Mouse (Mus musculus) lung, postnatal 0 days (tissue): ENCODE measurements around the gene Cfap45. TPM values are rescaled to one million over a fixed set of nuclear protein-coding genes. Genes with fewer than 3 reads are reported as not detected.

Source experiments
- ATAC-seq: fragments of 200-750 bp; cut with Nextera tagmentation; 2 replicates; pipeline ENCODE4 v1.8.0; 2017; ENCODE audit warnings: moderate library complexity
- DNase-seq: peaks from one replicate; pipeline ENCODE4 v3.0.0-alpha.2; 2016; ENCODE audit warnings: low spot score
- H3K27ac ChIP-seq: fragments of 300-500 bp; sonication (generic); 2 replicates; pipeline ENCODE4 v1.5.1; 2014; ENCODE audit warnings: antibody characterized with exemption, mild to moderate bottlenecking, low read length, mixed read lengths
- H3K27me3 ChIP-seq: fragments of 300-500 bp; sonication (generic); replicated peaks from 2 replicates; pipeline ENCODE4 v1.6.1; 2014; ENCODE audit warnings: low read length, mixed read lengths; ENCODE audit not compliant: insufficient read depth
- H3K36me3 ChIP-seq: fragments of 300-500 bp; sonication (generic); 2 replicates; pipeline ENCODE4 v1.6.1; 2014; ENCODE audit warnings: low read length, mixed read lengths; ENCODE audit not compliant: insufficient read depth
- H3K4me1 ChIP-seq: fragments of 300-500 bp; sonication (generic); 2 replicates; pipeline ENCODE4 v1.6.1; 2014; ENCODE audit warnings: antibody characterized with exemption, low read depth, low read length, mixed read lengths; ENCODE audit not compliant: insufficient read depth
- H3K4me2 ChIP-seq: fragments of 300-500 bp; sonication (generic); replicated peaks from 2 replicates; pipeline ENCODE4 v1.6.1; 2014; ENCODE audit warnings: low read depth, mild to moderate bottlenecking, low read length, moderate library complexity, mixed read lengths
- H3K4me3 ChIP-seq: fragments of 300-500 bp; sonication (generic); 2 replicates; pipeline ENCODE4 v1.5.1; 2014; ENCODE audit warnings: low read depth, low read length
- H3K9ac ChIP-seq: fragments of 300-500 bp; sonication (generic); replicated peaks from 2 replicates; pipeline ENCODE4 v1.6.1; 2014; ENCODE audit warnings: low read depth, mild to moderate bottlenecking
- H3K9me3 ChIP-seq: fragments of 300-500 bp; sonication (generic); 2 replicates; pipeline ENCODE4 v1.6.1; 2016; ENCODE audit warnings: low read length, mixed read lengths
- CTCF ChIP-seq: IDR thresholded peaks from 2 replicates; pipeline ENCODE4 v1.5.1; 2016; ENCODE audit warnings: antibody characterized with exemption, mild to moderate bottlenecking
- EP300 ChIP-seq: IDR thresholded peaks from 2 replicates; pipeline ENCODE4 v1.6.1; 2016; ENCODE audit warnings: antibody characterized with exemption, mild to moderate bottlenecking, control low read depth
- WGBS: fragments of 180-500 bp; shearing (Covaris S2); extraction: QIAGEN DNeasy Blood & Tissue Kit; methylation state at CpG from one replicate; pipeline ENCODE4 v1.1.7; 2014; 5-methylcytosine and 5-hydroxymethylcytosine counted together
- polyA plus RNA-seq: library from polyadenylated mRNA; unstranded; fragments of >200 nt; fragmentation: Nextera tagmentation; extraction: Ambion mirVana; gene quantifications from 2 replicates; pipeline ENCODE4 v1.2.1, GENCODE M21; 2015

Gene Cfap45
- polyA plus RNA-seq, 1 experiment from 2014 or later: 12.2 TPM

GRCm38 (mm10) chr1:172522524-172522923 is 1.9 kb downstream of the Cfap45 start:
- Histone ChIP-seq H3K9me3 (peaks cover 2% of the 10 kb centered on the region; the same call in 1 of the 2 replicates), H3K4me1 (peaks cover 35% of the 10 kb centered on the region), H3K9ac (no peak overlapping the region), H3K27me3 (no peaks in the 10 kb centered on the region), H3K4me3 (no peak overlapping the region), H3K36me3 (no peaks in the 10 kb centered on the region), H3K4me2 (no peak overlapping the region), H3K27ac (no peak overlapping the region)
- TF ChIP-seq CTCF: no peak
- TF ChIP-seq EP300: no peak
- ATAC-seq (no peak), DNase-seq (peak; percentile 42)
- WGBS: 45% methylated on average over 7 of the region's 7 CpGs

- H3K4me1 ChIP-seq: peaks cover 35% of the 10 kb centered on the region
- no peaks in the 10 kb centered on the region for H3K36me3 ChIP-seq
- H3K4me3 ChIP-seq: no peak overlapping the region
- TF ChIP-seq CTCF (no peak), EP300 (peak; percentile 80)
- no peak overlapping the region; the same call in 1 of the 2 replicates for H3K27ac ChIP-seq
- peak; percentile 36 for ATAC-seq
- 31% methylated on average over 12 of the region's 12 CpGs for WGBS
- H3K9ac ChIP-seq: no peak overlapping the region
- no peaks in the 10 kb centered on the region for H3K9me3 ChIP-seq
- no peak overlapping the region for H3K4me2 ChIP-seq
- H3K27me3 ChIP-seq: no peaks in the 10 kb centered on the region
- DNase-seq: peak; percentile 78
Measured at GRCm38 (mm10) chr1:172523699-172524101, 3.1 kb downstream of the Cfap45 start.

- Histone ChIP-seq H3K27ac (peak overlapping the region; percentile 86), H3K4me2 (peak overlapping the region; percentile 30), H3K9me3 (no peaks in the 10 kb centered on the region), H3K4me1 (peaks cover 32% of the 10 kb centered on the region), H3K9ac (no peak overlapping the region), H3K36me3 (no peaks in the 10 kb centered on the region), H3K27me3 (no peaks in the 10 kb centered on the region), H3K4me3 (0 out of 2 replicates have a peak overlapping the region, but pooled peaks have one; percentile 2)
- DNase-seq (peak; percentile 93), ATAC-seq (peak; percentile 63)
- WGBS: 15% methylated on average over 15 of the region's 15 CpGs
- peak; percentile 91 for TF ChIP-seq EP300
- TF ChIP-seq CTCF: peak; percentile 66
Measured at GRCm38 (mm10) chr1:172525027-172525764, 4.6 kb downstream of the Cfap45 start.

- H3K4me3 ChIP-seq: no peak overlapping the region
- no peaks in the 10 kb centered on the region for H3K27me3 ChIP-seq
Measured at GRCm38 (mm10) chr1:172525971-172526370, 5.4 kb downstream of the Cfap45 start.

GRCm38 (mm10) chr1:172526380-172527081 is 5.9 kb downstream of the Cfap45 start:
- Histone ChIP-seq H3K9me3 (no peaks in the 10 kb centered on the region), H3K4me2 (peak overlapping the region; percentile 31), H3K36me3 (no peaks in the 10 kb centered on the region), H3K9ac (no peak overlapping the region), H3K27ac (peak overlapping the region; percentile 86), H3K4me1 (peaks cover 25% of the 10 kb centered on the region), H3K4me3 (peak overlapping the region; percentile 0; the same call in 1 of the 2 replicates), H3K27me3 (no peaks in the 10 kb centered on the region)
- 45% methylated on average over 23 of the region's 23 CpGs for WGBS
- peak; percentile 77 for DNase-seq
- no peak for TF ChIP-seq CTCF
- TF ChIP-seq EP300: peak; percentile 76
- peak; percentile 20 for ATAC-seq

More at GRCm38 (mm10) chr1:172525971-172526370, 5.4 kb downstream of the Cfap45 start:
- Histone ChIP-seq H3K4me2 (peak overlapping the region; percentile 31), H3K27ac (peak overlapping the region; percentile 86), H3K4me1 (peaks cover 29% of the 10 kb centered on the region), H3K9me3 (no peaks in the 10 kb centered on the region), H3K9ac (no peak overlapping the region), H3K36me3 (no peaks in the 10 kb centered on the region)
- ATAC-seq (no peak), DNase-seq (peak; percentile 30)
- TF ChIP-seq EP300 (no peak), CTCF (no peak)
- WGBS: 32% methylated on average over 7 of the region's 7 CpGs

DNA sequence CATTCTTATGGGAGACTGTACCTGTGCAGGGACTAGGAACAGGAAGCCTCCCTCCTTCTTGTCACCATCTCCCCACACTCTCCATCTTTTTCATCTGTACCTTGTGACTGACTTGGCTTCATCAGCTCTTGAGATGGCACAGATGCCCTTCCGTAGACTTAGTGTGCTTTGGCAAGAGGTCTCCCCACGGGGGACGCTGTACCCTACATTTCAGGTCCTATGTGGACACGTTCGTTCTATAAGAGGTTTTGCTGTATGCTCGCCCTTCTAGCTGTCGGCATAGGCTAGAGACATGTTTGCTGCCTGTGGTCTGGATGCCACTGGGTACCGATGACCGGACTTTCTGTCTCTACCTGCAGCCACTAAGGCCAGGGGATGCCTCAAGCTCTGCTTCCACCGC is 6.8 kb downstream of the Cfap45 start:
- H3K9ac ChIP-seq: no peak overlapping the region
- H3K36me3 ChIP-seq: no peaks in the 10 kb centered on the region
- 94% methylated on average over 10 of the region's 10 CpGs for WGBS
- peaks cover 25% of the 10 kb centered on the region for H3K4me1 ChIP-seq
- TF ChIP-seq EP300 (no peak), CTCF (no peak)
- no peaks in the 10 kb centered on the region for H3K9me3 ChIP-seq
- ATAC-seq (no peak), DNase-seq (no peak)
- H3K27me3 ChIP-seq: no peaks in the 10 kb centered on the region
- H3K27ac ChIP-seq: no peak overlapping the region
- no peak overlapping the region for H3K4me3 ChIP-seq
- H3K4me2 ChIP-seq: no peak overlapping the region
